11 mouse cellular contexts compared by ENCODE assay signal in genomic region chr4:131191106-131191880, GRCm38 (mm10).
DNase-seq lines count a peak whose midpoint lies in the region; ATAC-seq lines count a peak whose summit lies in the region.
"Had no signal": no experiment of that assay in that cellular context is flagged by ENCODE, and none has a peak within 500 bp of the region (broad histone marks: within the 10 kb centered on the region; RNA-seq: fewer than 3 reads in every experiment).

No protein-coding gene starts in this region.

- peak; percentile 16 to 20 for DNase-seq in left cerebral cortex, adult 18-20 months (ENCODE audit: low spot score in 2 of 2)
- no peak for DNase-seq in left cerebral cortex, postnatal 36 days (ENCODE audit: low spot score in 2 of 2)
- DNase-seq in brain, adult 2 months (ENCODE audit: low read depth, low spot score): peak; percentile 88
- peak; percentile 74 to 79 for DNase-seq in cerebellum, postnatal 14 days
- peak; percentile 7 to 30 for DNase-seq in heart, postnatal 14 days
- no peak for DNase-seq in embryonic facial prominence, embryonic 10.5 days (ENCODE audit: low spot score)
- DNase-seq: spleen, adult 18-20 months; thymus, postnatal 14 days had no signal

- WGBS in intestine, embryonic 15.5 days: 62% methylated on average over 13 of the region's 13 CpGs
- WGBS in embryonic facial prominence, embryonic 10.5 days: 77% methylated on average over 13 of the region's 13 CpGs

- H3K27ac ChIP-seq in intestine, embryonic 15.5 days: no peak overlapping the region
- no peak overlapping the region for H3K27ac ChIP-seq in embryonic facial prominence, embryonic 10.5 days (replicated peaks)
- H3K27ac ChIP-seq: embryonic facial prominence, embryonic 12.5 days; neural tube, embryonic 12.5 days had no signal

- no peak overlapping the region for H3K4me3 ChIP-seq in intestine, embryonic 15.5 days (replicated peaks)
- H3K4me3 ChIP-seq in embryonic facial prominence, embryonic 10.5 days: no peak overlapping the region
- H3K4me3 ChIP-seq: embryonic facial prominence, embryonic 12.5 days; neural tube, embryonic 12.5 days had no signal

- H3K27me3 ChIP-seq in intestine, embryonic 15.5 days (replicated peaks): no peaks in the 10 kb centered on the region
- no peaks in the 10 kb centered on the region for H3K27me3 ChIP-seq in embryonic facial prominence, embryonic 10.5 days (replicated peaks; ENCODE audit: low read depth, poor library complexity, severe bottlenecking)
- H3K27me3 ChIP-seq: embryonic facial prominence, embryonic 12.5 days; neural tube, embryonic 12.5 days had no signal

- ATAC-seq in intestine, embryonic 15.5 days: no peak

- intact Hi-C loops in left cerebral cortex, postnatal 36 days (cut with DNase I): no loop called here
- intact Hi-C loops in heart, postnatal 14 days (cut with DNase I): no loop called here

- H3K4me2 ChIP-seq in intestine, embryonic 15.5 days (replicated peaks): no peak overlapping the region
- H3K4me2 ChIP-seq: embryonic facial prominence, embryonic 12.5 days; neural tube, embryonic 12.5 days had no signal

- no peaks in the 10 kb centered on the region for H3K4me1 ChIP-seq in intestine, embryonic 15.5 days (replicated peaks)
- no peaks in the 10 kb centered on the region; the same call in 1 of the 2 replicates for H3K4me1 ChIP-seq in embryonic facial prominence, embryonic 10.5 days
- H3K4me1 ChIP-seq: embryonic facial prominence, embryonic 12.5 days had no signal

- H3K36me3 ChIP-seq in intestine, embryonic 15.5 days: no peaks in the 10 kb centered on the region
- no peaks in the 10 kb centered on the region for H3K36me3 ChIP-seq in embryonic facial prominence, embryonic 10.5 days (replicated peaks)
- H3K36me3 ChIP-seq: embryonic facial prominence, embryonic 12.5 days; neural tube, embryonic 12.5 days had no signal

- H3K9me3 ChIP-seq in intestine, embryonic 15.5 days: no peaks in the 10 kb centered on the region
- H3K9me3 ChIP-seq in embryonic facial prominence, embryonic 10.5 days: no peaks in the 10 kb centered on the region
- H3K9me3 ChIP-seq: embryonic facial prominence, embryonic 12.5 days; neural tube, embryonic 12.5 days had no signal

- no peak overlapping the region for H3K9ac ChIP-seq in intestine, embryonic 15.5 days
- H3K9ac ChIP-seq: embryonic facial prominence, embryonic 12.5 days; neural tube, embryonic 12.5 days had no signal

Comparison
In these comparisons a context has a peak if more than half of its experiments do, and no peak if none do; other contexts are left out.
1. DNase-seq: peak in left cerebral cortex, adult 18-20 months (2 of 2), brain, adult 2 months (single experiment), cerebellum, postnatal 14 days (2 of 2) and heart, postnatal 14 days (2 of 2); none in left cerebral cortex, postnatal 36 days (0 of 2) and embryonic facial prominence, embryonic 10.5 days (single experiment).